Mouse (Mus musculus): ENCODE data around the gene Fkbp9.

The Fkbp9 gene

GRCm38 (mm10) chr6:56905486-56905885 is 73.6 kb downstream of the Fkbp9 start:
- DNase-seq (ENCODE audit: low spot score) = no peak

- DNase-seq (ENCODE audit: low spot score) = no peak
Observed at GRCm38 (mm10) chr6:56906121-56906846, 74.4 kb downstream of the Fkbp9 start.

- DNase-seq (ENCODE audit: low spot score) = no peak
Observed at GRCm38 (mm10) chr6:56907973-56908372, 76.1 kb downstream of the Fkbp9 start.

GRCm38 (mm10) chr6:56908397-56908796 is 76.5 kb downstream of the Fkbp9 start:
- no peak for DNase-seq (ENCODE audit: low spot score)

GRCm38 (mm10) chr6:56908912-56909311 is 77.1 kb downstream of the Fkbp9 start:
- peak; percentile 57 for DNase-seq (ENCODE audit: low spot score)

GRCm38 (mm10) chr6:56910910-56911309 is 79.1 kb downstream of the Fkbp9 start:
- DNase-seq (ENCODE audit: low spot score) = no peak

- no peak for DNase-seq (ENCODE audit: low spot score)
Observed at GRCm38 (mm10) chr6:56913092-56913858, 81.4 kb downstream of the Fkbp9 start.

- no peak for DNase-seq (ENCODE audit: low spot score)
Observed at GRCm38 (mm10) chr6:56916279-56916678, 84.4 kb downstream of the Fkbp9 start.

- peak; percentile 30 for DNase-seq (ENCODE audit: low spot score)
Observed at GRCm38 (mm10) chr6:56917578-56918368, 85.9 kb downstream of the Fkbp9 start.

- DNase-seq (ENCODE audit: low spot score) = no peak
Observed at GRCm38 (mm10) chr6:56919330-56920044, 87.6 kb downstream of the Fkbp9 start.

GRCm38 (mm10) chr6:56920222-56921092 is 88.6 kb downstream of the Fkbp9 start:
- no peak for DNase-seq (ENCODE audit: low spot score)

GRCm38 (mm10) chr6:56923331-56923725 is 91.5 kb downstream of the Fkbp9 start:
- DNase-seq (ENCODE audit: low spot score) = no peak

- peak; percentile 94 for DNase-seq (ENCODE audit: low spot score)
Observed at GRCm38 (mm10) chr6:56923726-56924707, 92.2 kb downstream of the Fkbp9 start, which contains the start of the genes Nt5c3 and Vmn1r4. TSS of gene Nt5c3 (minus strand) at chr6:56923932. TSS of gene Vmn1r4 (plus strand) at chr6:56924015.
